Mouse (Mus musculus): Measurements from ENCODE around the gene Tubgcp2.

The Tubgcp2 gene

GRCm38 (mm10) chr7:139980778-139981177 lies 55.7 kb downstream of the Tubgcp2 start:
- DNase-seq (ENCODE audit: extremely low spot score, low spot score) = no peak

GRCm38 (mm10) chr7:139979011-139979719 lies 57.3 kb downstream of the Tubgcp2 start:
- peak; percentile 24 for DNase-seq (ENCODE audit: extremely low spot score, low spot score)

GRCm38 (mm10) chr7:139978278-139978892 lies 58.1 kb downstream of the Tubgcp2 start, which contains the start of gene 6430531B16Rik:
Gene 6430531B16Rik, minus strand, starts transcription at chr7:139978755.
- peak; percentile 80 for DNase-seq (ENCODE audit: extremely low spot score, low spot score)

DNA sequence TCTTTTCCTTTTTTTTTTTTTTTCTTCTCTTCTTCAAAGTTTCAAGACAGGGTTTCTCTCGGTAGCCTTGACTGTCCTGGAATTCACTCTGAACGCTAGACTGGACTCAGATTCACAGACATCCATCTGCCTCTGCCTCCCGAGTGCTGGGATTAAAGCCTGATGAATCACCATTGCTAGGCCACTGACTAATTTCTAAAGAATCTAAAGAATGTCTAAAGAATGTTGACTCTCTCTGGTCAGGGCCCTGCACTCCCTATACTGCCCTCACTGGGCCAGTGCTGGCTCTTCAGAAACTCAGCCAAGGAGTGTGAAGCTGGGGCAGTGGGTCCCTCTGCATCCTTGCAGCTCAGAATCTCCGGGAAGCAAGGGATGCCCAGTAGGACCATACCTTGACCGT lies 61.0 kb downstream of the Tubgcp2 start:
- DNase-seq (ENCODE audit: extremely low spot score, low spot score) = no peak

DNA sequence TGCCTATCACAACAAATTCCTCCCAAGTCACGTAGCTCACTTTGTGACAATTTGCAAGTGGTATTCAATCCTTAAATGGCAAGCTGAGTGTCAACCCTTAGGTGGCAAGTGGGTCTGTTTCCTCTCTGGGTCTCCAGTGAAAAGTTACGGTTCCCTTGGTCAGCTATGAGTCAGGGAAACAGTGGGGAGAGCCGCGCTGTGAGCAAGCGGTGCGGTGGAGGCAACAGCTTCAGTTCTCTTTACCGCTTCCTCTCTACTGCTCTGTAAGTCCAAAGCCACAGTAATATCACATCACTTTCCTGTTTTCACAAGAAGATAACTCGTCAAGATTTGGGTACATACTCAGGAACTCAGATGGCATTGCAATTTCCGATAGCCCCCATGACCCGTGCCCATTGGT lies 62.2 kb downstream of the Tubgcp2 start:
- no peak for DNase-seq (ENCODE audit: extremely low spot score, low spot score)

- no peak for DNase-seq (ENCODE audit: extremely low spot score, low spot score)
Observed at GRCm38 (mm10) chr7:139972923-139973331, 63.5 kb downstream of the Tubgcp2 start.

- DNase-seq (ENCODE audit: extremely low spot score, low spot score) = no peak
Observed at GRCm38 (mm10) chr7:139971436-139971835, 65.0 kb downstream of the Tubgcp2 start.

DNA sequence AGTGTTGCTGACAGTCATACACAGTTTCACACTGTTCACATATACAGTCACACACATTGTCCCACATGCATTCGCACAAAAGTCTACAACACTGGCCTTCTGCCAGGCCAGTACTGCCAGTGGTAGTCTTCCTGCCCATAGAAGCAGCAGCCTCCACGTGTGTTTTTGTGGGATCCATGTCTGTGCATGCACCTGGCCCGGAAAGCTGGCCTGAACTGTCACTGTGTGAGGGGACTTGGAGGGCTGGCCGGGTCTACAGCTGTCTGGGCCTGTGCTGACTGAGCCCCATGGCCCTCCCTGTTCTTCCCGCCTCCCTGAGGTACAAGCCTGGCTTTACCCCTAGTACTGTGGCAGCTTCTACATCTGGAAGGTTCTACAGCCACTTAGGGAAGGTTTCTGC lies 65.5 kb downstream of the Tubgcp2 start:
- no peak for DNase-seq (ENCODE audit: extremely low spot score, low spot score)

DNA sequence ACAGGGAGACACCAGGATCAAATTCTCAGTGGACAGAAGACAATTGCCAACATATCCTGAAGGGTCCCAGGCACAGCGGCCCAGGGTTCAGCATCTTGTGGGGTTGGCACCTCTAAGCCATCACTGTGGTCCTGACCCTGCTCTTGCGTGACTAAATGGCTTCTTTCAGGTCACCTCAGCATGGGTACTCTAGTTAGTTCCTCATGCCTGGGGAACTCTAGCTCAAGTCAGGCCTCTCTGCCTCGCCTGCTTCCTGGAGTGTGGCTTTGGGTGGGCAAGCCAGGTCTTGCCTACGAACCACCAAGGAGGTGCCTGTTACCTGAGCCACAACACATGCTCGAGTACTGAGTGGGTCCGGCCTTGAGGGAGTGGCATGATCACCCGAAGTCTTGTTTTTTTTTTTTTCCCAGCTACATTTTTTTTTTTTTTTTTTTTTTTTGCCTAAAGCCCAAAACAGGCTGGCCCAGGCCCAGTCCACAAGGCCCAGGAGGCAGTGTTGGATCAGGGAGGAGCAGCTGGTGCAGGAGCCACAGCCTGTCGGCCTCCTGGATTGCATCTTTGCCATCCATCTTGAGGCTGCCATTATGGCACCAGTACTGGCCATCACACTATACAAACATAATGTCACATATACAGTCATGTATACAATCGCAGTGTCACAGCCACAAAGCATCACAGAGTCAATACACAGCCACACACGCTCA lies 66.1 kb downstream of the Tubgcp2 start:
- DNase-seq (ENCODE audit: extremely low spot score, low spot score) = no peak

DNA sequence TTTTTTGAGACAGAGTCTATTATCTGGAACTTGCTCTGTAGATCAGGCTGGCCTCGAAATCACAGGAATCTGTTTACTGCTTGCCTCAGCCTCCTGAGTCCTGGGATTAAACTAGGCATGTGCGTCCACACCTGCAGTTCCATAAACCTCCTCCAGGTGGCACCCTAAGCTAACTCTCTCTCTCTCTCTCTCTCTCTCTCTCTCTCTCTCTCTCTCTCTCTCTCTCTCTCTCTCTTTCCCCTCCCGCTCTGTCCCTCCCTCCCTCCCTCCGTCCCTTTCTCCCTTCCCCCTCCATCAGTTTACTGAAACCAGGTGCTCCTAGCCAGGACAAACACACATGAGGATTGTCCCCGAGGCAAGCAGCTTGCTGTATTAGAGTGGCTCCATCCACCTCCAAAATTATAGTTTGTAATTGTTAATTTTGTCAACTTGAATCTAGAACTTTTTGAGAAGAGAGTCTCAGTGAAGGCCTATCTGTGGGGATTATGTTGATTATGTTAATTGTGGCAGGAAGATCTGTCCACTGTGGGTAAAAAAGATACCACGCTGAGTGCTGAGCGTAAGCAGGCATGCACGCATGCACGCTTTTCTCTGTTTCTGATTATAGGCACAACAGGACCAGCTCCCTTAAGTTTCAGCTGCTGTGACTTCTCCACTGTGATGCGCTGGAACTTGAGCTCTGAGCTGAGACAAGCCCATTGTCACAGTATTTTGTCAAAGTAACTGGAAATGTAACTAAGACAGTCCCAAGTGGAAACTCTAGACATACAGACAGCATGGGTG lies 66.9 kb downstream of the Tubgcp2 start:
- peak; percentile 79 for DNase-seq (ENCODE audit: extremely low spot score, low spot score)

- no peak for DNase-seq (ENCODE audit: extremely low spot score, low spot score)
Observed at GRCm38 (mm10) chr7:139968428-139968827, 68.0 kb downstream of the Tubgcp2 start.

DNA sequence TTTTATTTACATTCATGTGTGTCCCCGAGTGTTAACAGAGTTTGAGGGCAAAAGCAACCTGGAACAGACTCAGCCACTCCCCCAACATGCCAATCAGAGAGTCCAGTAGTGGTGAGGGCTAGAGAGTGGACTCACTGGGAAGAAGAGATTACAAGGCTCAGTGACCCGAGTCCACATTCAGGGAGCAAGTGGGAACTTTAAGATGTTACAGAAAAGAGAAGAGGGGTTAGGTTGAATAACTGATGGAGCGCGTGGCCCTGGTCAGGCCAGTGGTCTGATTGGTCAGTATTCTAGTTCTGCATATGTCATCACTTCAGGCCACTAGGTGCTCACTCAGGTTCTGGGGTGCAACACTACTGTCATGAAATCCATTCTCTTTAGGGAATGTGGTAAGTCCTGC lies 69.3 kb downstream of the Tubgcp2 start:
- DNase-seq (ENCODE audit: extremely low spot score, low spot score) = no peak

DNA sequence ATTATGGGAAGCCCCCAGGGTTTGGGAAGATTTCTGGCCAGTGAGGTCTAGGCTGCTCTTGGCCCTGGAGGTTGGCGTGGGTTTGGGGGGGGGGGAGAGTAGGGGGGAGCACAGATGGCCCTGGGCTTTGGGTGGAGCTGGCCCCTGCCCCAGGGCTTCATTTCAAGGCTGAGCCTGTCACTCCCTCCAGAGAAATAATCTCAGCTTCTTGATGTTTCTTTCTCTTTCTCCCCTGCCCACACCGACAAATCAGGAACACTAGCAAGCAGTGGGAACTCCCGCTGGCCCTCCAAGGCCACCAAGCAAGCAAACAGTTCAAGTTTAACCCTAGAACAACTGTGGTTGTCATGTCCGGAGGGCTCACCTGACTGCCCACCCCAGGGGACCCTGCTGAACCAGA lies 72.7 kb downstream of the Tubgcp2 start:
- DNase-seq (ENCODE audit: extremely low spot score, low spot score) = no peak

DNA sequence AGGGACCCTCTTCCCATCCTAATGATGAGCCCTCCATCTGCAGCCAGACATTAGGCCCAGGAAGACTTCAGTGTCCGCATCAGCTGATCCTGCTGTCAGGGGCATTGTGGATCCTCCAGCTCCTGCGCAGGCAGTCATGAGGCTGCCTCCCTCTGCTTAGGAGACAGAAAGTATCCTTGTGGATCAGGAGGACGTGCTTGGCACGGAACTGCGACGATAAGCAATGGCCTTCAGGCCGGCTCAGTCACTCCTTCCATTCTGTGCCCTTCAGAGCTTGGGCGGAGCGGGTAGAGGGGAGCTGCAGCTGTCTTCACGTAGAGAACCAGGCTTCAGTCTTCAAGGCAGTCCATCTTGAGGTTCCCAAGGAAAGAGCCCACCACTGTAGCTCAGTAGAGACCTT lies 75.3 kb downstream of the Tubgcp2 start:
- no peak for DNase-seq (ENCODE audit: extremely low spot score, low spot score)

- DNase-seq (ENCODE audit: extremely low spot score, low spot score) = no peak
Observed at GRCm38 (mm10) chr7:139957958-139958357, 78.5 kb downstream of the Tubgcp2 start.

DNA sequence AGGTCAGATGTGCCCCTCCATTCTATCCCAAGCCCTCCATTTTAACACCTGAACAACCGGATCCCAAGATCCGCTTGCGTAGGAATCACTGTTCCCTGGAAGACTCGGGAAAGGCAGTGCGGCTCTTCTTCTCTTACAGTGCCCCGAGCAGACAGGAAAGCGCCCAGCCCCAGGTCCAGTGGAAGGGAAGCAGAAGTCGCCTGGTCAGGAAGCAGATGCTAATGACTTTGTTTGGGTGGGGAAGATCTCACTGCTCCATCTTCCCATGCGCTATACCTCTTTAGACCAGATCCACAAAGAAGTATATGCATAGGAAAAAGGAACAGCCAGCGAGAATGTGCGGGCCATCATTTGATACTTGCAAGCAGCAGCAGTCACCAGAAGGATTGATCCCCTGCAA lies 79.0 kb downstream of the Tubgcp2 start:
- DNase-seq (ENCODE audit: extremely low spot score, low spot score) = no peak

- no peak for DNase-seq (ENCODE audit: extremely low spot score, low spot score)
Observed at GRCm38 (mm10) chr7:139956658-139957057, 79.8 kb downstream of the Tubgcp2 start.

DNA sequence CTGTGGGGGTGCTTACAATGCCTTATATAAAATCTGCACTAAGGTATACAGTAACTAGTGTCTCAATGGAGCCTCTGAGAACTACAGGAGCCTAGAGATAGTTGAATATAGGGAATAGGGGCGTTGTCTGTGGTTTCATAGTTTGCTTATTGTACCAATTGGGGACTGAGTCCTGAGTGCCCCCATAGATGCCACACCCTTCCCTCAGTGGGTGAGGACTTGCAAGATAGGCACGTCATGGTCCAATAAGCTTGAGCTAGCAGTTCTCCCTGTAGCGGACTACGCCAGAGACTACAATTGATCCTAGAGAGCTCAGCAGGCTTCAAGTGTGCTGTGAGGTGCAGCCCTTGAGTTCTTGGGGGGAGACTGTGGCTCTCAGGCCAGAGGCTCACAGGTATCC lies 81.0 kb downstream of the Tubgcp2 start:
- no peak for DNase-seq (ENCODE audit: extremely low spot score, low spot score)

GRCm38 (mm10) chr7:139951991-139952633 lies 84.4 kb downstream of the Tubgcp2 start:
- DNase-seq (ENCODE audit: extremely low spot score, low spot score) = no peak

DNA sequence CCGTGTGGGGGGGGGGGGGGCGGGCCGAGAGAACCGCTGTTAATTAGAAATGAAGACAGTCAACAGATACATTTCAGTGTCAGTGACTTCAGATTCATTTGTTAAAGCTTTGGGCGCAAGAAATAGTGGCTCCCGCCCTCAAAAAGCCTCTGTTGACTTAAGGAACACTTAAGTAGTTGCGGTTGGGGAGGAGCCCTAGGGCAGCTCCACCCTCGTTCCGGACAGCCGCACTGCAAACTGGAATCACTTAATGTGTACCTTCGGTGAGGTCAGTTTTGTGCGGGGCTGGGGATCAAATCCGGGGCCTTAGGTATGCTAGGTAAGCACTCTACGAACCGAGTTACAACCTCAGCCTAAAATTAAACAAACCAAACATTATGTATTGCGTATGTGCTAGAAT lies 85.4 kb downstream of the Tubgcp2 start:
- DNase-seq (ENCODE audit: extremely low spot score, low spot score) = no peak

- DNase-seq (ENCODE audit: extremely low spot score, low spot score) = peak; percentile 67
Observed at GRCm38 (mm10) chr7:139950283-139950971, 86.0 kb downstream of the Tubgcp2 start.

Data from neural tube, embryonic 10.5 days (tissue).